Mouse (Mus musculus): ENCODE results near the gene Tnpo1.
A peak's percentile ranks its signal among the peaks of the same experiment; 100 is the strongest.
"Not testable (repeated sequence)": the region's sequence is repeated elsewhere in the genome, so short reads cannot be mapped to it uniquely, and the experiment has no call there.

Gene Tnpo1

GRCm38 (mm10) chr13:98883774-98884173 is 42.4 kb downstream of the Tnpo1 start:
- no peak for DNase-seq

DNA sequence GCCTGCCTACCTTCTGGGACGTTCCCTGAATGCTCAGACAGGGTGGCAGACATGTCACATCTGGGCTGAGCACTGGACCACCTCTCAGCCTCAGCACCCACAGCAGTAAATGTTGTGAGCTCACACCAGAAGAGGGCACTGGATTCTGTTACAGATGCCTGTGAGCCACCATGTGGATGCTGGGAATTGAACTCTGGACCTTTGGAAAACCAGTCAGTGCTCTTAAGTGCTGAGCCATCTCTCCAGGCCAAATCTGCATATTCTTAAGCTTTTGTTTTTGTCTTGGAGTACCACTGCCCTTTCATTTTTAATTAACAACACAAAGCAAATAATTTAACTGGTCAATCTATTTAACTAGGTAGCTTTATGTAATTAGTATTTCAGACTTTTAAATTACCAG is 44.2 kb downstream of the Tnpo1 start:
- DNase-seq, result no peak

- DNase-seq, result no peak
These were observed 45.8 kb downstream of the Tnpo1 start for GRCm38 (mm10) chr13:98880336-98880735.

DNA sequence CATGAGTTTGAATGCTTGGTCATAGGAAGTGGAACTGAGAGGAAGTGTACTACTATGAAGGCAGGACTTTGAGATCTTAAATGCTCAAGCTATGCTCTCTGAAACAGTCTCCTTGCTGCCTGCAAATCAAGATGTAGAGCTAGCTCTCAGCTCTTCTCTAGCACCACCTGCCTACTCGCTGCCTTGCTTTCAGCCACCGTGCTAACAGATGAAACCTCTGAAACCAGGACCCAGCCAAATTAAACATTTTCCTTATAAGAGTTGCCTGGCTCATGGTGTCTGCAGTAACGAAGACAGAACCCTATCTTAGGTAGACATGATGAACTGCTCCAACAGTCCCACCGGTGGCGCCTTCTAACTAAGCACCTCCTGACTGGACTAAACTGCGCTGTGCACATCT is 46.8 kb downstream of the Tnpo1 start:
- no peak for DNase-seq

DNA sequence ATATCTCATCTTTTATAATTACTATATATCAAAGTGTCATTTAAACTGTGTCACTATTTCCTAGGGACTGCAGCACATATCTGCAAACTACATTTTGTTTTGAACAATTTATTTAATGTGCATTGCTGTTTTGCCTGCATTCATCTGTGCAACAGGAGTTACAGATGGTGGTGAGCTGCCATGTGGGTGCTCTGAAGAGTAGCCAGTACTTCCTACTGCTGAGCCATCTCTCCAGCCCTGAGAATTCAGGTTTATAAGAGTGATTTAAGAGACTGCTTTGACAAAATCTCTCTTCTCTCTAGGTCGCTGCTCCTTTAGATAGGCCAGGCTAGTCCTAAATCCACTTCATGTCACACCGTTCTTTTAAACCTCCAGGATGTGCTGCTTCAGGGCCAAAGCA is 49.0 kb downstream of the Tnpo1 start:
- no peak for DNase-seq

- no peak for DNase-seq
These were observed 51.5 kb downstream of the Tnpo1 start for GRCm38 (mm10) chr13:98874727-98875126.

DNA sequence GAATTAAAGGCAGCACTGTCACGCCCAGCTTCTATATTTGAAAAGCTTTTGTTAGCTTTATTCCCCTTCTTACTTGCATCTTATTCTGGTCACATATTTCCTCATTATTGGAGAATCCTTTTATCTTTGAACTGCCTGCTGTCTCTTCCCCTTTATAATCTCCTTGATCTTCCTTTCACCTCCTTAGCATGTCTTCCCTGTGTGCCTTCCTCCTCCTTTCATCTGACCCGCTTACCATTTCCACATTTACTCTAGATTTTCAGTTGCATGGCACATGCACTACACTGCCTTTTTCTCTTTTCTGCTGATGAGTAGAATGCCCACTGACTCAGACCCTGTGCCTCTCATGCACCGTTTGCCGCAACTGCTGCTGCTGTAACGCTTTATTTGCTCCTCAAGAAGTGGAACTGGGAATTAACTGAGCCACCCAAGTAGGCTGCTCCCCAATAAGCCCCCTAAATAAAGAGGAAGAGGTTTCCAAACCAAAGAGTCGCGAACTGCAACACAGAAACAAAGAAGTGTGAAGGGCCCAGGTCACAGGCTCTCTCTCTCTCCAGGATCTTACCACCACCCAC is 53.8 kb downstream of the Tnpo1 start:
- no peak for DNase-seq

GRCm38 (mm10) chr13:98871263-98871662 is 54.9 kb downstream of the Tnpo1 start:
- peak; percentile 38 for DNase-seq

GRCm38 (mm10) chr13:98868236-98868923 is 57.8 kb downstream of the Tnpo1 start:
- DNase-seq, result peak; percentile 13

DNA sequence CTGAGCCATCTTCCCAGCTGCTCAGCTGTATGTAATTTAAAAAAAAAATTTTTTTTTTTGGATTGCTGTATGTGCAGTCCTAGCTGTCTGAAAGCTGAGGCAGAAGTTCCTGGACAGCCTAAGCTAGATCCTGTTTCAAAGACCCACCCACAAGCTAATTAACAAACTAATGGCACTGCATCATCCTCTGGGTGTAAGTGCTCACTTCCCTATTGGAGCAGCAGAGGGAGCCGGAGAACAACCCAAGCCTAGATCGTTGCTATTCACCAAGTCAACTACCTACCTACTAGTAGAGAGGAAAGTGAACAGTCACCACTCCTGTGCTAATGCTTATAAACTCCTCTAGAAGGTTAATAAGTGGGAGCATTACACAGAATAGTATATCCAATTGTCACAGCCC is 58.4 kb downstream of the Tnpo1 start:
- DNase-seq, result peak; percentile 67

GRCm38 (mm10) chr13:98855291-98855690 is 70.9 kb downstream of the Tnpo1 start:
- DNase-seq, result no peak

GRCm38 (mm10) chr13:98845794-98846193 is 80.4 kb downstream of the Tnpo1 start:
- DNase-seq, result no peak

GRCm38 (mm10) chr13:98836423-98837088 is 89.6 kb downstream of the Tnpo1 start:
- no peak for DNase-seq

DNA sequence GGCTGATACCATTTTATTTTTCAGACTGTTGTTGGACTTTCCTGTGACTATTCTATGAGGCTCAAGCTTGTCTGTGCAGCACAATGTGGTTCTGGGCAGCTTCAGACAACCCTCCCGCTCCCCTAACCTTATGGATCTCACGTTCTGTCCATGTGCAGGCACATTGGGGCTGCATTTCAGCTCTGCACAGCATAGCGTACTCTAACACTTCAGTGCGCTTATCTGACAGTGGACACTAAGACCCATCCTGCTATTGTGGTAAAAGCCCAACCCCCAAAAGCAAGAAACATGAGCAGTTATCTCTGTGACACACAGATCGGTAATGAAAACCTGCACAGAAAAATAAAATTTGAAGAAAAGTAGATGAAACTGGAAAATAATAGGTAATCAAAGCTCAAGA is 90.4 kb downstream of the Tnpo1 start:
- no peak for DNase-seq

DNA sequence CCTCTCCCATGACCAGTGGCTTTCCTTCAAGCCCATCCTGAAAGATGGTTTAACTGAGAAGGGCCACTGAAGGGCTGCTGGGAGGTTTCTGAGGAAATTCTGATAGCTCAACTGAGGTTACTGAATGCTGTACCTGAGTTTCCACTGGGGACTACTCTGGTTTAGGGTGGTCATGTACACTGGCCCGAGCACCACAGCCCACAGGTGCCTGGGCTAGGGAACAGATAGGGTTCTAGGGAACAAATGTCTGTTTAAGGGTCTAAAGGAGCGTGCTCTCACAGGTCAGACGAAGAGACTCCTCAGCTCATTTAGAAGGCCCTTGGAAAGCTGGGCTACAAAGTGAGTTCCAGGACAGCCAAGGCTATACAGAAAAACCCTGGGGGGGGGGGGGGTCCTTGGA is 91.5 kb downstream of the Tnpo1 start:
- no peak for DNase-seq

- DNase-seq, result no peak
These were observed 92.0 kb downstream of the Tnpo1 start for GRCm38 (mm10) chr13:98834199-98834598.

- DNase-seq, result no peak
These were observed 93.4 kb downstream of the Tnpo1 start for GRCm38 (mm10) chr13:98832451-98833450.

DNA sequence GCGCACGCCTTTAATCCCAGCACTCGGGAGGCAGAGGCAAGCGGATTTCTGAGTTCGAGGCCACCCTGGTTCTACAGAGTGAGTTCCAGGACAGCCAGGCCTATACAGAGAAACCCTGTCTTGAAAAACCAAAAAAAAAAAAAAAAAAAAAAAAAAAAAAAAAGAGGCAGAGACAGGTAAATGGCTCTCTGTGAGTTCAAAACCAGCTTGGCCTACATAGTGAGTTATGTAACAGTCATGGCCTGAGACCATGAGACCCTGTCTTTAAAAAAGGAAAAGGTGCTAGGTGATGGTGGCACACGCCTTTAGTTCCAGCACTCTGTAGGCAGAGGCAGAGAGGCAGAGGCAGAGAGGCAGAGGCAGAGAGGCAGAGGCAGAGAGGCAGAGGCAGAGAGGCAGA is 97.2 kb downstream of the Tnpo1 start:
- not testable (repeated sequence) for DNase-seq

GRCm38 (mm10) chr13:98825574-98825973 is 100.6 kb downstream of the Tnpo1 start:
- no peak for DNase-seq

- DNase-seq, result no peak
These were observed 107.1 kb downstream of the Tnpo1 start for GRCm38 (mm10) chr13:98819094-98819493.

DNA sequence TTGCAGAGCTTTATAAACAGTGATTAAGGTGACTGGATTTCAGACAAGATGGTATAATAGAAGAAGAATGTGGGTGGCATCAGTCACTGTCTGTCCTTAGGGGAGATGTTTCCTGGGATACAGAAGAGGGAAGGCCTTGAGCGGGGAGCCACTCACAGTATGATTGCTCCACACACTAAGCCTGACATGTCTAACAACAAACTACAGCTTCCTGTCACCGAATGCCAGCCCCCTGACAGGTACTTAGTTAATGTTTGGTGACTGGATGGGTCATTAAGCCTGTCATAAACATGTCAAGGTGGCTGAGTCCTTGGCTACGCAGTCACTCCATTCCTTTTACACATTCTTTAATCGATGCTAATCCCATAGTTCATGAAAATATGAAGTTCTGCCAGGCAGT is 108.0 kb downstream of the Tnpo1 start:
- DNase-seq, result peak; percentile 44

DNA sequence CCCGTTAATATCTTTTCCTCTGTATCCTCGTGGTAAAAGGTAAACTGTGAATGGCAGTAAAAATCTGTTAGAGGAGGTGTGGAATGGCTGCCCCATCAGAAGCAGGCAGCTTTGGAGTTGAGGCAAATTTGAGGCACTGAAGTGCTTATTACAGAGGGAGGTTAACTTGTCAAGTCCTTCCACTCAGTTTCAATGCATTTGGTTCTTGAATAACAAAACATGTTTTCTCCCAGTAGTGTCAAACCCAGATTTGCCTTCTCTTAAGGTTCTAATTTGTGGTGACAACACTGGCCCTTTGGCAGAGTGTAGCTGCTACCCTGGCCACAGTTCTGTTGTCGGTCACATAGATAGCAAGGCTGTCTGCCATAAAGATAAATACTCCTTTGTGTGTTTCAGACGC is 108.4 kb downstream of the Tnpo1 start:
- no peak for DNase-seq

All from kidney, postnatal 10 days (tissue).